Mouse (Mus musculus): ENCODE measurements around the gene Ube2n. TPM values are rescaled to one million over a fixed set of nuclear protein-coding genes. Genes with fewer than 3 reads are reported as not detected.

Ube2n gene
- polyA plus RNA-seq, 1 experiment: 66.2 TPM

- TF ChIP-seq GATA1 (IDR thresholded peaks at IDR 0.05; ENCODE audit: low read length): no peak
Measured at GRCm38 (mm10) chr10:95594414-95594813, 79.5 kb downstream of the Ube2n start.

Other genes starting within 250 kb of the Ube2n start
- 17.9 and 18.9 TPM in 2 replicates for gene Cradd, start 191.0 kb upstream of the Ube2n start, polyA plus RNA-seq (2012)
- gene Socs2, start 98.0 kb upstream of the Ube2n start, polyA plus RNA-seq (2012): 87.6 and 101 TPM in 2 replicates
- gene Mrpl42, start 13.2 kb upstream of the Ube2n start, polyA plus RNA-seq (2012): 10.0 and 14.5 TPM in 2 replicates
- gene Nudt4, start 49.0 kb downstream of the Ube2n start, polyA plus RNA-seq (2012): 21.7 and 28.2 TPM in 2 replicates
- gene Anapc15-ps, start 158.3 kb downstream of the Ube2n start, polyA plus RNA-seq (2012): not detected in 2 replicates